9 mouse cellular contexts compared by ENCODE assay signal in genomic region chr13:8203477-8203813, GRCm38 (mm10). TPM values are rescaled to one million over a fixed set of nuclear protein-coding genes. Genes with fewer than 3 reads are reported as not detected.
DNase-seq lines count a peak whose midpoint lies in the region; ATAC-seq and TF ChIP-seq lines count a peak whose summit lies in the region.
"Had no signal": no experiment of that assay in that cellular context is flagged by ENCODE, and none has a peak within 500 bp of the region (broad histone marks: within the 10 kb centered on the region; RNA-seq: fewer than 3 reads in every experiment).

No protein-coding gene starts in this region.

- H3K4me2 ChIP-seq in heart, embryonic 14.5 days (ENCODE audit: low read length), result peak overlapping the region; percentile 62
- H3K4me2 ChIP-seq in forebrain, embryonic 15.5 days (replicated peaks), result peak overlapping the region; percentile 78
- peak overlapping the region; percentile 88 for H3K4me2 ChIP-seq in midbrain, embryonic 12.5 days (replicated peaks)

- H3K27me3 ChIP-seq in heart, embryonic 14.5 days (ENCODE audit: control insufficient read depth, insufficient read depth, low read length), result peaks cover 34% of the 10 kb centered on the region
- H3K27me3 ChIP-seq in forebrain, embryonic 15.5 days, result no peaks in the 10 kb centered on the region
- H3K27me3 ChIP-seq in midbrain, embryonic 12.5 days, result 0 out of 2 replicates have a peak, but pooled peaks cover 5% of the 10 kb centered on the region

- 6% methylated on average over 4 of the region's 4 CpGs for WGBS in heart, embryonic 14.5 days
- WGBS in forebrain, embryonic 15.5 days, result 1% methylated on average over 4 of the region's 4 CpGs
- WGBS in midbrain, embryonic 12.5 days, result 2% methylated on average over 4 of the region's 4 CpGs

- no peak for DNase-seq in heart, adult 8-10 months (ENCODE audit: low spot score)
- peak; percentile 71 for DNase-seq in brain, embryonic 14.5 days (ENCODE audit: low read depth)
- no peak for DNase-seq in thymus, postnatal 10 days (ENCODE audit: low spot score in 2 of 2)
- DNase-seq in heart, adult 11 months, result no peak

- H3K9me3 ChIP-seq in heart, embryonic 14.5 days (ENCODE audit: control insufficient read depth, low read length), result no peaks in the 10 kb centered on the region
- no peaks in the 10 kb centered on the region for H3K9me3 ChIP-seq in forebrain, embryonic 15.5 days
- no peaks in the 10 kb centered on the region for H3K9me3 ChIP-seq in midbrain, embryonic 12.5 days
- H3K9me3 ChIP-seq: G1E had no signal

- no peak for ATAC-seq in heart, embryonic 14.5 days (ENCODE audit: insufficient number of reproducible peaks, insufficient read depth, low FRiP score, low read depth)
- ATAC-seq in forebrain, embryonic 15.5 days (replicated peaks), result peak; percentile 66
- no peak for ATAC-seq in midbrain, embryonic 12.5 days (ENCODE audit: low FRiP score, low read depth)
- no peak for ATAC-seq in erythroid progenitor cell, adult 5-6 weeks (replicated peaks; ENCODE audit: low FRiP score, poor library complexity, severe bottlenecking)

- no peak for TF ChIP-seq CTCF in brain, embryonic 14.5 days (IDR thresholded peaks at IDR 0.05; ENCODE audit: borderline replicate concordance, extremely low read depth, insufficient read depth, insufficient read length)

- no peak overlapping the region for H3K27ac ChIP-seq in heart, embryonic 14.5 days (replicated peaks in 1 of 2; ENCODE audit: control insufficient read depth in 1 of 2, insufficient read depth in 1 of 2, low read depth in 2 of 2, low read length in 2 of 2)
- H3K27ac ChIP-seq in forebrain, embryonic 15.5 days (replicated peaks), result peak overlapping the region; percentile 36; the same call in 1 of the 2 replicates
- 0 out of 2 replicates have a peak overlapping the region, but pooled peaks have one; percentile 22 for H3K27ac ChIP-seq in midbrain, embryonic 12.5 days (replicated peaks)

- no peaks in the 10 kb centered on the region for H3K36me3 ChIP-seq in heart, embryonic 14.5 days (ENCODE audit: control insufficient read depth, insufficient read depth, low read length)
- H3K36me3 ChIP-seq in forebrain, embryonic 15.5 days, result no peaks in the 10 kb centered on the region
- no peaks in the 10 kb centered on the region for H3K36me3 ChIP-seq in midbrain, embryonic 12.5 days
- H3K36me3 ChIP-seq: G1E had no signal

- H3K9ac ChIP-seq in heart, embryonic 14.5 days (ENCODE audit: low read length), result no peak overlapping the region
- H3K9ac ChIP-seq in forebrain, embryonic 15.5 days (replicated peaks), result peak overlapping the region; percentile 49
- peak overlapping the region; percentile 57 for H3K9ac ChIP-seq in midbrain, embryonic 12.5 days (replicated peaks)

- H3K4me1 ChIP-seq in heart, embryonic 14.5 days (ENCODE audit: control insufficient read depth in 2 of 2, insufficient read depth in 2 of 2, low read length in 2 of 2), result no peaks in the 10 kb centered on the region; a peak in 1 of 4 replicates
- H3K4me1 ChIP-seq in forebrain, embryonic 15.5 days, result peaks cover 28% of the 10 kb centered on the region
- peaks cover 7% of the 10 kb centered on the region; the same call in 1 of the 2 replicates for H3K4me1 ChIP-seq in midbrain, embryonic 12.5 days

- no peak for TF ChIP-seq POLR2A in brain, embryonic 14.5 days (IDR thresholded peaks at IDR 0.05; ENCODE audit: borderline replicate concordance, extremely low read depth, insufficient read depth, insufficient read length, poor library complexity, severe bottlenecking)

- peak overlapping the region; percentile 1 to 27; a peak in 2 of 4 replicates for H3K4me3 ChIP-seq in heart, embryonic 14.5 days (ENCODE audit: control insufficient read depth in 1 of 2, insufficient read depth in 1 of 2, low read depth in 1 of 2, low read length in 2 of 2)
- peak overlapping the region; percentile 47 for H3K4me3 ChIP-seq in forebrain, embryonic 15.5 days
- H3K4me3 ChIP-seq in midbrain, embryonic 12.5 days, result peak overlapping the region; percentile 53

RNA-seq across cellular contexts. Expression of gene Adarb2, which starts 0.8 kb away (rescaled TPM):
- 0.11 and 0.15 TPM in 2 replicates for polyA plus RNA-seq in heart, embryonic 14.5 days (2014; fragmentation: Nextera tagmentation; extraction: Ambion mirVana)
- under 1 TPM in 1 of 4 experiments, not detected in 3; 0.06 TPM for total RNA-seq in heart, adult 8-10 months (2022)
- 11.3 and 18.8 TPM in 2 replicates for polyA plus RNA-seq in brain, embryonic 14.5 days (2012; rRNA removed)
- polyA plus RNA-seq in forebrain, embryonic 15.5 days (2015; fragmentation: Nextera tagmentation; extraction: Ambion mirVana), result 19.9 and 20.1 TPM in 2 replicates
- polyA plus RNA-seq in midbrain, embryonic 12.5 days (2016; fragmentation: Nextera tagmentation; extraction: Ambion mirVana), result 17.8 and 18.5 TPM in 2 replicates
- not detected in 2 replicates for total RNA-seq in erythroid progenitor cell, adult 5-6 weeks (2015; ENCODE audit: low replicate concordance)
- total RNA-seq in erythroid progenitor cell, adult 5-6 weeks (2017; ENCODE audit: low replicate concordance), result not detected in 2 replicates
- polyA plus RNA-seq: G1E had no signal

Comparison
In these comparisons a context has a peak if more than half of its experiments do, and no peak if none do; other contexts are left out.
1. H3K27ac ChIP-seq: peak in forebrain, embryonic 15.5 days (single experiment) and midbrain, embryonic 12.5 days (single experiment); none in heart, embryonic 14.5 days (0 of 2).
2. RNA of gene Adarb2, which starts 0.8 kb away (polyA plus RNA-seq): 19.9 to 20.1 TPM in forebrain, embryonic 15.5 days, 11.3 to 18.8 TPM in brain, embryonic 14.5 days and 17.8 to 18.5 TPM in midbrain, embryonic 12.5 days; 0.11 to 0.15 TPM in heart, embryonic 14.5 days; every median in the first group is over 10 times any median in the second.
3. Peak in every context shown above with its lines, with median percentiles within 50 percentile points of each other: H3K4me2 ChIP-seq and H3K4me3 ChIP-seq.